Mouse (Mus musculus) stomach, postnatal 0 days (tissue): Measurements from ENCODE around the gene Scml2.
"Not testable (repeated sequence)": the region's sequence is repeated elsewhere in the genome, so short reads cannot be mapped to it uniquely, and the experiment has no call there.

ENCODE experiments used
- CTCF ChIP-seq: IDR thresholded peaks from 2 replicates; pipeline ENCODE4 v1.5.1; 2016; ENCODE audit warnings: antibody characterized with exemption, low read depth, mild to moderate bottlenecking, moderate library complexity
- EP300 ChIP-seq: optimal IDR thresholded peaks from 2 replicates; pipeline ENCODE3; 2016; ENCODE audit warnings: antibody characterized with exemption

- not testable (repeated sequence) for TF ChIP-seq CTCF, EP300
Observed at GRCm38 (mm10) chrX:161116893-161117292, at the start of gene Scml2.
